Mouse (Mus musculus) testis, adult 2 months (tissue): Measurements from ENCODE around the gene Oas3. TPM values are rescaled to one million over a fixed set of nuclear protein-coding genes. Genes with fewer than 3 reads are reported as not detected.

Source experiments
- H3K27ac ChIP-seq: fragments of 200-500 bp; 2 replicates; pipeline ENCODE4 v1.5.1; 2012; ENCODE audit warnings: low read depth, low read length; ENCODE audit not compliant: control insufficient read depth, insufficient read depth
- H3K27me3 ChIP-seq: fragments of 200-500 bp; 2 replicates; pipeline ENCODE4 v1.6.1; 2012; ENCODE audit warnings: mild to moderate bottlenecking, low read length, moderate library complexity; ENCODE audit not compliant: control insufficient read depth, insufficient read depth
- H3K36me3 ChIP-seq: fragments of 200-500 bp; 2 replicates; pipeline ENCODE4 v1.6.1; 2012; ENCODE audit warnings: mild to moderate bottlenecking, low read length; ENCODE audit not compliant: control insufficient read depth, insufficient read depth
- H3K4me1 ChIP-seq: fragments of 200-500 bp; 2 replicates; pipeline ENCODE4 v1.6.1; 2012; ENCODE audit warnings: low read length; ENCODE audit not compliant: control insufficient read depth, insufficient read depth
- H3K4me3 ChIP-seq: fragments of 200-500 bp; 2 replicates; pipeline ENCODE4 v1.5.1; 2012; ENCODE audit warnings: low read depth, mild to moderate bottlenecking, low read length, moderate library complexity, mixed read lengths; ENCODE audit not compliant: control insufficient read depth
- CTCF ChIP-seq: fragments of 200-500 bp; IDR thresholded peaks from 2 replicates; pipeline ENCODE4 v1.5.1; 2012; ENCODE audit warnings: low read depth, mild to moderate bottlenecking, inconsistent platforms, low read length, moderate library complexity; ENCODE audit not compliant: control insufficient read depth, insufficient read depth, insufficient replicate concordance
- POLR2A ChIP-seq: fragments of 200-500 bp; IDR thresholded peaks from 2 replicates; pipeline ENCODE4 v1.6.1; 2012; ENCODE audit warnings: low read depth, mild to moderate bottlenecking, inconsistent platforms, low read length, moderate library complexity; ENCODE audit not compliant: control insufficient read depth
- polyA plus RNA-seq: library from polyadenylated mRNA; depleted of rRNA; stranded (reverse); fragments of >200 nt; gene quantifications from 2 replicates; pipeline ENCODE4 v1.2.3, GENCODE M21; 2012; rRNA removed

Gene Oas3
- polyA plus RNA-seq, 1 experiment = 0.07 TPM

GRCm38 (mm10) chr5:120711416-120711815 lies 66.0 kb downstream of the Oas3 start:
- peak overlapping the region; percentile 14; the same call in 1 of the 2 replicates for H3K27ac ChIP-seq
- peak overlapping the region; percentile 78 for H3K4me3 ChIP-seq
- H3K4me1 ChIP-seq = peaks cover 30% of the 10 kb centered on the region
- TF ChIP-seq CTCF (no peak), POLR2A (no peak)
- H3K27me3 ChIP-seq = peaks cover 4% of the 10 kb centered on the region
- H3K36me3 ChIP-seq = no peaks in the 10 kb centered on the region

- Histone ChIP-seq H3K27me3 (peaks cover 4% of the 10 kb centered on the region), H3K36me3 (no peaks in the 10 kb centered on the region), H3K4me1 (peaks cover 30% of the 10 kb centered on the region), H3K27ac (peak overlapping the region; percentile 14; the same call in 1 of the 2 replicates), H3K4me3 (peak overlapping the region; percentile 78)
- TF ChIP-seq POLR2A = no peak
- TF ChIP-seq CTCF = no peak
Observed at GRCm38 (mm10) chr5:120710826-120711248, 66.6 kb downstream of the Oas3 start.

- peaks cover 30% of the 10 kb centered on the region for H3K4me1 ChIP-seq
- no peak for TF ChIP-seq POLR2A
- no peak for TF ChIP-seq CTCF
Observed at GRCm38 (mm10) chr5:120710161-120710825, 67.2 kb downstream of the Oas3 start.

GRCm38 (mm10) chr5:120706976-120707375 lies 70.5 kb downstream of the Oas3 start:
- TF ChIP-seq POLR2A (no peak), CTCF (no peak)
- peaks cover 4% of the 10 kb centered on the region for H3K27me3 ChIP-seq
- H3K27ac ChIP-seq = no peak overlapping the region
- no peaks in the 10 kb centered on the region for H3K36me3 ChIP-seq
- peaks cover 19% of the 10 kb centered on the region for H3K4me1 ChIP-seq
- no peak overlapping the region for H3K4me3 ChIP-seq

More at GRCm38 (mm10) chr5:120710161-120710825, 67.2 kb downstream of the Oas3 start:
- Histone ChIP-seq H3K27ac (0 out of 2 replicates have a peak overlapping the region, but pooled peaks have one; percentile 23), H3K27me3 (peaks cover 4% of the 10 kb centered on the region), H3K36me3 (no peaks in the 10 kb centered on the region), H3K4me3 (peak overlapping the region; percentile 51)

- Histone ChIP-seq H3K36me3 (no peaks in the 10 kb centered on the region), H3K27me3 (peaks cover 4% of the 10 kb centered on the region), H3K4me3 (no peak overlapping the region), H3K27ac (no peak overlapping the region), H3K4me1 (peaks cover 18% of the 10 kb centered on the region)
- no peak for TF ChIP-seq CTCF
- TF ChIP-seq POLR2A = no peak
Observed at GRCm38 (mm10) chr5:120706541-120706940, 70.9 kb downstream of the Oas3 start.

GRCm38 (mm10) chr5:120704421-120704820 lies 73.0 kb downstream of the Oas3 start:
- H3K36me3 ChIP-seq = no peaks in the 10 kb centered on the region
- TF ChIP-seq POLR2A (no peak), CTCF (no peak)
- H3K4me3 ChIP-seq = no peak overlapping the region
- no peaks in the 10 kb centered on the region for H3K27me3 ChIP-seq
- peaks cover 13% of the 10 kb centered on the region for H3K4me1 ChIP-seq
- H3K27ac ChIP-seq = no peak overlapping the region

GRCm38 (mm10) chr5:120703660-120704059 lies 73.8 kb downstream of the Oas3 start:
- no peak overlapping the region for H3K4me3 ChIP-seq
- no peak for TF ChIP-seq POLR2A
- no peak for TF ChIP-seq CTCF
- H3K4me1 ChIP-seq = peaks cover 19% of the 10 kb centered on the region
- H3K27me3 ChIP-seq = no peaks in the 10 kb centered on the region
- H3K36me3 ChIP-seq = no peaks in the 10 kb centered on the region
- no peak overlapping the region for H3K27ac ChIP-seq

Other genes with a start within 250 kb of the Oas3 start
- 18.7 and 20.7 TPM in 2 replicates for gene Tpcn1, start 189.0 kb downstream of the Oas3 start, polyA plus RNA-seq
- 77.3 and 85.9 TPM in 2 replicates for gene Iqcd, start 188.6 kb downstream of the Oas3 start, polyA plus RNA-seq
- gene Rita1, start 165.1 kb downstream of the Oas3 start, polyA plus RNA-seq = 9.0 and 13.2 TPM in 2 replicates
- 14.9 and 16.6 TPM in 2 replicates for gene Ddx54, start 164.9 kb downstream of the Oas3 start, polyA plus RNA-seq
- 6.4 and 7.8 TPM in 2 replicates for gene Cfap73, start 143.4 kb downstream of the Oas3 start, polyA plus RNA-seq
- gene Rasal1, start 128.8 kb downstream of the Oas3 start, polyA plus RNA-seq = 20.0 and 20.9 TPM in 2 replicates
- gene Dtx1, start 65.7 kb downstream of the Oas3 start, polyA plus RNA-seq = 38.6 and 46.0 TPM in 2 replicates
- 0.23 and 0.36 TPM in 2 replicates for gene Oas2, start 27.8 kb downstream of the Oas3 start, polyA plus RNA-seq
- gene Oas1e, start 17.9 kb upstream of the Oas3 start, polyA plus RNA-seq = 0.07 TPM in 1 of 2 replicates, not detected in the other
- gene Oas1c, start 34.9 kb upstream of the Oas3 start, polyA plus RNA-seq = 0.09 and 0.32 TPM in 2 replicates
- not detected in 2 replicates for gene Oas1f, start 69.7 kb upstream of the Oas3 start, polyA plus RNA-seq
- 0.06 TPM in 1 of 2 replicates, not detected in the other for gene Oas1h, start 83.8 kb upstream of the Oas3 start, polyA plus RNA-seq
- 0.24 TPM in 1 of 2 replicates, not detected in the other for gene Oas1g, start 110.0 kb upstream of the Oas3 start, polyA plus RNA-seq
- 0.27 and 0.42 TPM in 2 replicates for gene Oas1a, start 129.9 kb upstream of the Oas3 start, polyA plus RNA-seq
- gene Oas1d, start 136.9 kb upstream of the Oas3 start, polyA plus RNA-seq = not detected in 2 replicates
- 1.3 and 1.8 TPM in 2 replicates for gene Rph3a, start 232.4 kb upstream of the Oas3 start, polyA plus RNA-seq